Mouse (Mus musculus): ENCODE measurements around the gene Rabgef1.

DNA sequence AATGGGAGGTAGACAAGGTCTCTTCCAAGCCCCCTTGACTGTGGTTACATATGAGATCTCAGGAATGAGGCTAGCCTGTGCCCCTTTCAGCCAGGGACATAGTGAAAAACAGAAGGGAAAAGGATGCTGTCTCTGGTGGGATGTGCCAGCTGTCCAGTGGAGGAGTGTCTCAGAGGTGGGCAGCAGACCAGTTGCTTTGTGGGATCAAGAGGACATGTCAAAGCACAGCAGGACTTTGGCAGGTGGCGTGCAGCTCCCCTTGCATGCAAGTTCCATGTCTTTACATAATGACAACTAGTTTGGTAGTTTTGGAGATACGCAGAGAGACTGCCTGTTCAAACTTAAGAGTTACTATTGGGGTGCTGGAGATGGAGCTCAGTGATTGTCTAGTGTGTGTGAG is 68.3 kb downstream of the Rabgef1 start:
- no peak for TF ChIP-seq CTCF (IDR thresholded peaks at IDR 0.05; ENCODE audit: extremely low read depth, insufficient read depth, insufficient read length, insufficient replicate concordance)
- TF ChIP-seq POLR2A (IDR thresholded peaks at IDR 0.05; ENCODE audit: low read depth, low read length): no peak
